Mouse (Mus musculus) testis, adult 2 months (tissue): ENCODE measurements around the gene Zbtb17. TPM values are rescaled to one million over a fixed set of nuclear protein-coding genes. Genes with fewer than 3 reads are reported as not detected.

Experiments used
- H3K27ac ChIP-seq: fragments of 200-500 bp; 2 replicates; pipeline ENCODE4 v1.5.1; 2012; ENCODE audit warnings: low read depth, low read length; ENCODE audit not compliant: control insufficient read depth, insufficient read depth
- H3K27me3 ChIP-seq: fragments of 200-500 bp; 2 replicates; pipeline ENCODE4 v1.6.1; 2012; ENCODE audit warnings: mild to moderate bottlenecking, low read length, moderate library complexity; ENCODE audit not compliant: control insufficient read depth, insufficient read depth
- H3K36me3 ChIP-seq: fragments of 200-500 bp; 2 replicates; pipeline ENCODE4 v1.6.1; 2012; ENCODE audit warnings: mild to moderate bottlenecking, low read length; ENCODE audit not compliant: control insufficient read depth, insufficient read depth
- H3K4me1 ChIP-seq: fragments of 200-500 bp; 2 replicates; pipeline ENCODE4 v1.6.1; 2012; ENCODE audit warnings: low read length; ENCODE audit not compliant: control insufficient read depth, insufficient read depth
- H3K4me3 ChIP-seq: fragments of 200-500 bp; 2 replicates; pipeline ENCODE4 v1.5.1; 2012; ENCODE audit warnings: low read depth, mild to moderate bottlenecking, low read length, moderate library complexity, mixed read lengths; ENCODE audit not compliant: control insufficient read depth
- CTCF ChIP-seq: fragments of 200-500 bp; IDR thresholded peaks from 2 replicates; pipeline ENCODE4 v1.5.1; 2012; ENCODE audit warnings: low read depth, mild to moderate bottlenecking, inconsistent platforms, low read length, moderate library complexity; ENCODE audit not compliant: control insufficient read depth, insufficient read depth, insufficient replicate concordance
- POLR2A ChIP-seq: fragments of 200-500 bp; IDR thresholded peaks from 2 replicates; pipeline ENCODE4 v1.6.1; 2012; ENCODE audit warnings: low read depth, mild to moderate bottlenecking, inconsistent platforms, low read length, moderate library complexity; ENCODE audit not compliant: control insufficient read depth
- polyA plus RNA-seq: library from polyadenylated mRNA; depleted of rRNA; stranded (reverse); fragments of >200 nt; gene quantifications from 2 replicates; pipeline ENCODE4 v1.2.3, GENCODE M21; 2012

Zbtb17 gene
- polyA plus RNA-seq, 1 experiment, result 24.6 TPM

- Histone ChIP-seq H3K4me3 (no peak overlapping the region), H3K4me1 (no peaks in the 10 kb centered on the region), H3K36me3 (peaks cover 2% of the 10 kb centered on the region), H3K27me3 (no peaks in the 10 kb centered on the region), H3K27ac (no peak overlapping the region)
- TF ChIP-seq POLR2A (no peak), CTCF (no peak)
Measured at GRCm38 (mm10) chr4:141461576-141461975, 17.1 kb downstream of the Zbtb17 start.

- Histone ChIP-seq H3K27ac (no peak overlapping the region), H3K27me3 (no peaks in the 10 kb centered on the region), H3K4me3 (no peak overlapping the region), H3K36me3 (peaks cover 2% of the 10 kb centered on the region), H3K4me1 (no peaks in the 10 kb centered on the region)
- TF ChIP-seq CTCF (no peak), POLR2A (no peak)
Measured at GRCm38 (mm10) chr4:141463472-141463871, 19.0 kb downstream of the Zbtb17 start.

GRCm38 (mm10) chr4:141464722-141465121, 20.3 kb downstream of the Zbtb17 start:
- no peak overlapping the region for H3K4me3 ChIP-seq
- no peak for TF ChIP-seq POLR2A
- TF ChIP-seq CTCF, result no peak
- H3K4me1 ChIP-seq, result no peaks in the 10 kb centered on the region
- H3K36me3 ChIP-seq, result peaks cover 2% of the 10 kb centered on the region
- H3K27me3 ChIP-seq, result no peaks in the 10 kb centered on the region
- no peak overlapping the region for H3K27ac ChIP-seq

GRCm38 (mm10) chr4:141465512-141466288, 21.2 kb downstream of the Zbtb17 start:
- no peaks in the 10 kb centered on the region for H3K4me1 ChIP-seq
- TF ChIP-seq POLR2A, result no peak
- TF ChIP-seq CTCF, result no peak
- no peak overlapping the region for H3K27ac ChIP-seq
- H3K27me3 ChIP-seq, result no peaks in the 10 kb centered on the region
- H3K4me3 ChIP-seq, result no peak overlapping the region
- peaks cover 2% of the 10 kb centered on the region for H3K36me3 ChIP-seq

- Histone ChIP-seq H3K4me3 (no peak overlapping the region), H3K27me3 (no peaks in the 10 kb centered on the region), H3K4me1 (no peaks in the 10 kb centered on the region), H3K36me3 (peaks cover 2% of the 10 kb centered on the region), H3K27ac (no peak overlapping the region)
- TF ChIP-seq CTCF (no peak), POLR2A (no peak)
Measured at GRCm38 (mm10) chr4:141466289-141466795, 21.9 kb downstream of the Zbtb17 start.

- Histone ChIP-seq H3K27me3 (no peaks in the 10 kb centered on the region), H3K36me3 (peaks cover 2% of the 10 kb centered on the region), H3K27ac (no peak overlapping the region), H3K4me3 (no peak overlapping the region), H3K4me1 (no peaks in the 10 kb centered on the region)
- TF ChIP-seq POLR2A, result no peak
- TF ChIP-seq CTCF, result no peak
Measured at GRCm38 (mm10) chr4:141466844-141467580, 22.6 kb downstream of the Zbtb17 start.

- H3K27ac ChIP-seq, result no peak overlapping the region
- H3K36me3 ChIP-seq, result peaks cover 2% of the 10 kb centered on the region
- H3K4me3 ChIP-seq, result no peak overlapping the region
- H3K27me3 ChIP-seq, result no peaks in the 10 kb centered on the region
- H3K4me1 ChIP-seq, result no peaks in the 10 kb centered on the region
- no peak for TF ChIP-seq POLR2A
- no peak for TF ChIP-seq CTCF
Measured at GRCm38 (mm10) chr4:141467581-141467927, 23.1 kb downstream of the Zbtb17 start.

- no peaks in the 10 kb centered on the region for H3K27me3 ChIP-seq
- H3K4me1 ChIP-seq, result no peaks in the 10 kb centered on the region
- peaks cover 2% of the 10 kb centered on the region for H3K36me3 ChIP-seq
- H3K27ac ChIP-seq, result no peak overlapping the region
- TF ChIP-seq CTCF (no peak), POLR2A (no peak)
- H3K4me3 ChIP-seq, result no peak overlapping the region
Measured at GRCm38 (mm10) chr4:141468576-141468975, 24.1 kb downstream of the Zbtb17 start.
